Mouse (Mus musculus) E14TG2a.4 (cell line): Measurements from ENCODE around the gene Hck.

Source experiments
- CTCF ChIP-seq: conservative IDR thresholded peaks from 2 replicates; pipeline ENCODE4 v1.5.1; 2014; ENCODE audit warnings: low read length
- POU5F1 ChIP-seq: IDR thresholded peaks from 2 replicates; pipeline ENCODE4 v1.6.1; 2014; ENCODE audit warnings: low read length, borderline replicate concordance

DNA sequence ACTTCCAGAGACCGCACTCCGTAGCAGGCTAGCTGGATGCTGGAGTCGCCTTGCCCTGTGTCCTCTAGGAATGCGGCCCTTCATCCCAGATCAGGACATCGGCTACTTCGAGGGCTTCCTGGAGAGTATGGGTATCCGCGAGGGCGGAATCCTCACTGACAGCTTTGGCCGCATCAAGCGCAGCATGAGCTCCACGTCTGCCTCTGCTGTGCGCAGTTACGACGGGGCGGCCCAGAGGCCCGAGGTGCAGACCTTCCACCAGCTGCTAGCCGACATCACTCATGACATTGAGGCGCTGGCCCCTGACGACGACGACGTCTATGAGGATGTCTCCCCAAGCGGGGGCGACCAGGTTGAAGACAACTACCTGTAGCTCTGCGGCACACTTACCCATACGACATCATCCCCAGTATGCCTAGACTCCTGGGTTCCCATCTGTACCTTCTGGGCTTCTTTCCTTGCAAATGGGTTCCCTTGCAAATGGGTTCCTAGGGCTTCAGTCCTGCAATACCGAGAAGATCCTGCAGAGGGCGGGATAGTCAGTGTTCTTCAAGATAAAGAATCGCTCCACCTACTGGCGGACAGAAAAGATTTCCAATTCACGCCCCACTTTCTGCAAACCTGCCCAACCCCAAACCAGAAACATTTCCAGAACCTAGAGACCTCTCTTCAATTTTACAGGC, 27.3 kb upstream of the Hck start:
- peak; percentile 98 for TF ChIP-seq CTCF
- TF ChIP-seq POU5F1: no peak
